Mouse (Mus musculus): ENCODE data around the gene Jmjd1c.

DNA sequence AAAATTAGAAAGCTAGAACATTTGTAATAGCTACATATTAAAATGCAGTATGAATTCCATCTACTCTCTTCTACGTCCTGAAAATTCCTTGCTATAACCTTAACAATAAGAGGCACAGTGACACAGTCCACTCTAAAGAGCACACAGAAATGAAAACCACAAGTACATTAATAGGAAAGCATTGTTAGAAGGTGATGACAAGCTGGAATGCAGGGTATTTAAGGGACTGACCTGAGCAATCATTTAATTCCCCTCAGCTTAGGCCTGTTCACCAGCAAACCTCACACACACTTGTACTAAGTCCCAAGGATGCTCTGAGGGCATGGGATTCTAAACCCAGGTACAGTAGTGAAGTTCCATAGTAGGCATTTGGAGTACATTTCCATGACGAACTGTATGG is 186.6 kb downstream of the Jmjd1c start:
- TF ChIP-seq CTCF (IDR thresholded peaks at IDR 0.05; ENCODE audit: borderline replicate concordance, extremely low read depth, insufficient read depth, insufficient read length) = no peak
- no peak for TF ChIP-seq POLR2A (IDR thresholded peaks at IDR 0.05; ENCODE audit: borderline replicate concordance, extremely low read depth, insufficient read depth, insufficient read length, poor library complexity, severe bottlenecking)

Data from brain, embryonic 14.5 days (tissue).